Mouse (Mus musculus) kidney, adult 2 months (tissue): ENCODE measurements around the gene Wdr95. TPM values are rescaled to one million over a fixed set of nuclear protein-coding genes. Genes with fewer than 3 reads are reported as not detected.

Experiments
- DNase-seq: peaks from one replicate; pipeline ENCODE4 v3.0.0; 2021
- H3K27ac ChIP-seq: fragments of 200-500 bp; 2 replicates; pipeline ENCODE4 v1.5.1; 2012; ENCODE audit warnings: low read depth, low read length, control low read depth, inconsistent platforms; ENCODE audit not compliant: insufficient read depth
- H3K27me3 ChIP-seq: fragments of 200-500 bp; replicated peaks from 2 replicates; pipeline ENCODE4 v1.6.1; 2012; ENCODE audit warnings: mild to moderate bottlenecking, moderate library complexity, low read length, inconsistent platforms; ENCODE audit not compliant: control insufficient read depth, insufficient read depth
- H3K36me3 ChIP-seq: fragments of 200-500 bp; 2 replicates; pipeline ENCODE4 v1.6.1; 2012; ENCODE audit warnings: mild to moderate bottlenecking, moderate library complexity, low read length, inconsistent platforms; ENCODE audit not compliant: control insufficient read depth, insufficient read depth
- H3K4me1 ChIP-seq: fragments of 200-500 bp; 2 replicates; pipeline ENCODE4 v1.6.1; 2011; ENCODE audit warnings: low read length; ENCODE audit not compliant: control insufficient read depth, insufficient read depth
- H3K4me3 ChIP-seq: fragments of 200-500 bp; 2 replicates; pipeline ENCODE4 v1.5.1; 2011; ENCODE audit warnings: mild to moderate bottlenecking, low read depth, low read length, control low read depth; ENCODE audit not compliant: insufficient read depth
- CTCF ChIP-seq: fragments of 200-500 bp; conservative IDR thresholded peaks from 2 replicates; pipeline ENCODE4 v1.5.1; 2011; ENCODE audit warnings: low read depth, mild to moderate bottlenecking, control low read depth, low read length, moderate library complexity, mixed read lengths; ENCODE audit not compliant: insufficient read depth, insufficient read length
- POLR2A ChIP-seq: fragments of 200-500 bp; IDR thresholded peaks from one replicate; pipeline ENCODE4 v1.6.1; 2011; ENCODE audit warnings: low read depth, low read length, control low read depth
- WGBS: fragments of 180-500 bp; shearing (Covaris S2); methylation state at CpG from one replicate; pipeline ENCODE4 v1.1.7; 2018; 5-methylcytosine and 5-hydroxymethylcytosine counted together
- polyA plus RNA-seq: library from polyadenylated mRNA; depleted of rRNA; stranded (reverse); fragments of >200 nt; gene quantifications from 2 replicates; pipeline ENCODE4 v1.2.3, GENCODE M21; 2012

Gene Wdr95
- polyA plus RNA-seq, 1 experiment: 0.03 TPM

DNA sequence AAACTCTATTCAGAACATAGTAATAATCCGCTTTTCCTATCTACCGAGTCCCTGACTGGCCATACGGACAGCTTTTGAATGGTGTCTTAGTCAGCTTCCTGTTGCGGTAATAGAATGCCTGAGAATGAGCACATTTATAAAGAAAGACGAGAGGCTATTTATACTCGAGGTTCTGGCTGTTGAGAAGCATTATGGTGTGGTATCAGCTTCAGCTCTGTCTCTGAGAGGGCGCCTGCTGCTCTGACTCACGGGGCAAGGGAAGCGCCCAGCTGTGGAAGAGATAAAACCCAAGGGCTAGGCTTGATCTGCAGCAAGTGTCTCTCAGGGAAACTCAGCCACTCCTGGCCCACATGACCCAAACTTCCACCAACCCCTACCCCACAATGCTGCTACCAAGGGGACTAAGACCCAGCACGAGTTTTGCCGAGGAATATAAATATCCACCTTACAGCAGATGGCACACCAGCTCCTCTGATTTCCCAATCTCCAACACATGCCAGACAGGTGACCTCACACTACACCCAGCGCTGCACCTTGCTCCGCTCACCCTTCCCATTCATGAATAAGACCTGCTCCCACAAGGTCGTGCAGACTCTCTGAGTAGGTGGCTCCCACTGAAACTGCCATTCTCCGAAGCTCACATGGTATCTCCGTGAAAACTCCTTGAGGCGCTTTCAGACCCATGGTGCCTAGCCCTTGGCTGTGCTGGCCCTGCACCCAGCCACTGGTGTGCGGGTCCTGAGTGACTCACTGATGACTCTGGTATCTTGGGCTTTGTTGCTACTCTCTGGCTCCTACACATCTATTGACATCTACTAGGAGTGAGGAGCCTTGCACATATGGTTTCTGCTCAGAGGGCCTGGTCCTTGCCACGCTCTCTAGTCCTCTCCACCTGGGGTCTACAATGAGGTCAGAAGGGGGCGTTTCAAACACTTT lies 20.1 kb upstream of the Wdr95 start:
- Histone ChIP-seq H3K4me1 (peaks cover under 1% of the 10 kb centered on the region), H3K27ac (no peak overlapping the region), H3K36me3 (no peaks in the 10 kb centered on the region), H3K27me3 (no peaks in the 10 kb centered on the region), H3K4me3 (no peak overlapping the region)
- no peak for TF ChIP-seq POLR2A
- no peak for TF ChIP-seq CTCF
- DNase-seq: no peak
- WGBS: 76% methylated on average over 20 of the region's 20 CpGs

- WGBS: 42% methylated on average over 13 of the region's 13 CpGs
- TF ChIP-seq POLR2A: no peak
- no peak for TF ChIP-seq CTCF
- Histone ChIP-seq H3K27ac (no peak overlapping the region), H3K4me1 (peaks cover 6% of the 10 kb centered on the region), H3K4me3 (no peak overlapping the region), H3K27me3 (no peaks in the 10 kb centered on the region), H3K36me3 (no peaks in the 10 kb centered on the region)
- DNase-seq: no peak
These were observed 18.2 kb upstream of the Wdr95 start for GRCm38 (mm10) chr5:149510323-149510722.

GRCm38 (mm10) chr5:149512695-149513094 lies 15.8 kb upstream of the Wdr95 start:
- H3K4me3 ChIP-seq: no peak overlapping the region
- no peak for TF ChIP-seq POLR2A
- WGBS: 45% methylated on average over 3 of the region's 3 CpGs
- no peak overlapping the region for H3K27ac ChIP-seq
- H3K27me3 ChIP-seq: no peaks in the 10 kb centered on the region
- peaks cover 6% of the 10 kb centered on the region for H3K4me1 ChIP-seq
- H3K36me3 ChIP-seq: no peaks in the 10 kb centered on the region
- DNase-seq: no peak

- no peak for TF ChIP-seq CTCF
- no peak for TF ChIP-seq POLR2A
- no peaks in the 10 kb centered on the region for H3K27me3 ChIP-seq
- H3K36me3 ChIP-seq: no peaks in the 10 kb centered on the region
- no peak for DNase-seq
- H3K4me3 ChIP-seq: no peak overlapping the region
- peaks cover 6% of the 10 kb centered on the region for H3K4me1 ChIP-seq
- H3K27ac ChIP-seq: 0 out of 2 replicates have a peak overlapping the region, but pooled peaks have one; percentile 14
- WGBS: 36% methylated on average over 9 of the region's 9 CpGs
These were observed 14.9 kb upstream of the Wdr95 start for GRCm38 (mm10) chr5:149513438-149514086.

DNA sequence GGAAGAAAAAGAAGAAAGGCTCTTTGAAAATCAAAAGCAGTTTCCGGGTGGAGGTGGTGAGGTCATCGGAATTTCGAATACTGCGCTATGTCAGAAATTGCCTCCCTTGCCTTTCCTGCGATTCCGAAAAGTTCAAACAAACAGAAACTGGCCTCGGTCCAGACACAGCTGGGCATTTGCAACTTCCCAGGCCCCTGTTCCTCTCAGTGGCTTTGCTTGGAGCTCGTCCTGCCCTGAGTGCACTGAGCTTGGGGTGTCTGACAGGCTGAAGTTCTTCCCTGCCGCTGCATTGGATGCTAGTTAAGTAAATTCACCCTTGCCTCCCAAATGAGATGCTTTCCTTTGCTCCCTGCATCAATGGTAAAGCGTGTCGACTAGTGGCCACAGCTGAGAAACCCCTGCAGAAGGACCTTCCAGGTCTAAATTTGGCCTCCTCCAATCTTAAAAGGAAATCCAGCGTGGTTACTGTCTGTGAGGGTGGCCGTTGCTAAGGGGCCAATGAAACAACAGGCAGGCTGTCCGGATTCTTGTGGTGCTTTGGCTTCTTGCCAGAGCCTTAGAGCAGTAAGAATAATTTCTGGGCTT lies 14.3 kb upstream of the Wdr95 start:
- no peaks in the 10 kb centered on the region for H3K27me3 ChIP-seq
- H3K27ac ChIP-seq: peak overlapping the region; percentile 52; the same call in 1 of the 2 replicates
- DNase-seq: peak; percentile 50
- TF ChIP-seq CTCF (no peak), POLR2A (no peak)
- no peak overlapping the region for H3K4me3 ChIP-seq
- H3K4me1 ChIP-seq: peaks cover 6% of the 10 kb centered on the region
- no peaks in the 10 kb centered on the region for H3K36me3 ChIP-seq
- WGBS: 6% methylated on average over 14 of the region's 14 CpGs

GRCm38 (mm10) chr5:149514890-149515289 lies 13.6 kb upstream of the Wdr95 start:
- no peak overlapping the region for H3K27ac ChIP-seq

DNA sequence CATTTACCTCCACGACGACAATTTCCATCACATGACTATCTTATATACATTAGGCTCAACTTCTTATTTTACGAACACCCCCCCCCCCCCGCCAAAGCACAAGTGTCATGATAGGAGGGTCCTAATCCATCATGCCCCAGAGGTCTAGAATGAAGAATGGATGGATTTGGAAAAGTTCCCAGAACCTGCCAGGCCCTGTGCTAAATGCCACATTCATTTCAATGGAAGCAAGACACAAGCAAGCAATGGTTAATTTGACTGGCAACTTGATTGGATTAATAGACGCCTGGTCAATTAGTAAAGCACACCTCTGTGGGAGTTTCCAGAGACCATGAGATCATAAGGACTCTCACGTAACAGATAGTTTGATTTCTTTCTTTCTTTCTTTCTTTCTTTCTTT lies 11.4 kb upstream of the Wdr95 start:
- Histone ChIP-seq H3K4me3 (no peak overlapping the region), H3K4me1 (peaks cover 6% of the 10 kb centered on the region), H3K27ac (no peak overlapping the region), H3K27me3 (no peaks in the 10 kb centered on the region), H3K36me3 (no peaks in the 10 kb centered on the region)
- no peak for TF ChIP-seq CTCF
- no peak for TF ChIP-seq POLR2A
- WGBS: 75% methylated on average over 6 of the region's 6 CpGs
- no peak for DNase-seq

More at GRCm38 (mm10) chr5:149514890-149515289, 13.6 kb upstream of the Wdr95 start:
- Histone ChIP-seq H3K36me3 (no peaks in the 10 kb centered on the region), H3K27me3 (no peaks in the 10 kb centered on the region), H3K4me3 (no peak overlapping the region), H3K4me1 (peaks cover 6% of the 10 kb centered on the region)
- TF ChIP-seq CTCF: no peak
- TF ChIP-seq POLR2A: no peak
- WGBS: 69% methylated on average over 3 of the region's 3 CpGs
- no peak for DNase-seq
